Mouse (Mus musculus) MEL (cell line): Measurements from ENCODE around the gene Sh3d19. TPM values are rescaled to one million over a fixed set of nuclear protein-coding genes. Genes with fewer than 3 reads are reported as not detected.
A peak's percentile ranks its signal among the peaks of the same experiment; 100 is the strongest.

Experiments
- DNase-seq: peaks from one replicate; pipeline ENCODE4 v3.0.0; 2011; ENCODE audit warnings: low read depth, low spot score
- H3K27ac ChIP-seq: 2 replicates; pipeline ENCODE4 v1.5.1; 2012; ENCODE audit warnings: low read depth, mild to moderate bottlenecking, control low read depth, low read length, moderate library complexity; ENCODE audit not compliant: control insufficient read depth
- H3K27me3 ChIP-seq, 2 experiments: fragments of 150-350 bp in 1 of 2; sonication (generic) in 1 of 2; 2 replicates each; pipeline ENCODE4 v1.6.1; 2012; ENCODE audit warnings: low read length in 2 of 2, mild to moderate bottlenecking in 2 of 2, improper control_type of control experiment in 1 of 2, moderate library complexity in 1 of 2; ENCODE audit not compliant: insufficient read depth in 2 of 2, control insufficient read depth in 1 of 2
- H3K36me3 ChIP-seq, 2 experiments: 2 replicates each; pipeline ENCODE4 v1.6.1; 2012 to 2014; ENCODE audit warnings: low read length in 2 of 2, improper control_type of control experiment in 1 of 2, inconsistent platforms in 1 of 2, mild to moderate bottlenecking in 1 of 2; ENCODE audit not compliant: insufficient read depth in 2 of 2, control insufficient read depth in 1 of 2
- H3K4me1 ChIP-seq, 2 experiments: fragments of 150-350 bp in 1 of 2; sonication (generic) in 1 of 2; 2 replicates each; pipeline ENCODE4 v1.6.1; 2012; ENCODE audit warnings: low read length in 2 of 2, improper control_type of control experiment in 1 of 2, mild to moderate bottlenecking in 1 of 2; ENCODE audit not compliant: insufficient read depth in 2 of 2, control insufficient read depth in 1 of 2
- H3K4me3 ChIP-seq, 2 experiments: fragments of 150-350 bp in 1 of 2; sonication (generic) in 1 of 2; 2 replicates each; pipeline ENCODE4 v1.5.1; 2012; ENCODE audit warnings: low read depth in 2 of 2, low read length in 2 of 2, mild to moderate bottlenecking in 2 of 2, moderate library complexity in 2 of 2, control low read depth in 1 of 2, improper control_type of control experiment in 1 of 2; ENCODE audit not compliant: control insufficient read depth in 1 of 2, insufficient read depth in 1 of 2
- H3K79me2 ChIP-seq: 2 replicates; pipeline ENCODE4 v1.6.1; 2012; ENCODE audit warnings: mild to moderate bottlenecking, low read length, moderate library complexity; ENCODE audit not compliant: control insufficient read depth, poor library complexity, insufficient read depth
- H3K9ac ChIP-seq: 2 replicates; pipeline ENCODE4 v1.6.1; 2012; ENCODE audit warnings: low read depth, mild to moderate bottlenecking, control low read depth, low read length, moderate library complexity; ENCODE audit not compliant: control insufficient read depth, poor library complexity, severe bottlenecking
- H3K9me3 ChIP-seq: fragments of 150-350 bp; sonication (generic); replicated peaks from 2 replicates; pipeline ENCODE4 v1.6.1; 2012; ENCODE audit warnings: mild to moderate bottlenecking, low read length, improper control_type of control experiment, moderate library complexity; ENCODE audit not compliant: insufficient read depth
- BHLHE40 ChIP-seq: IDR thresholded peaks from 2 replicates; pipeline ENCODE4 v1.6.1; 2012; ENCODE audit warnings: low read depth, mild to moderate bottlenecking, inconsistent platforms, low read length, improper control_type of control experiment, borderline replicate concordance
- CHD1 ChIP-seq: IDR thresholded peaks from 2 replicates; pipeline ENCODE4 v1.6.1; 2012; ENCODE audit warnings: low read depth, mild to moderate bottlenecking, inconsistent platforms, low read length, improper control_type of control experiment
- CHD2 ChIP-seq: IDR thresholded peaks from 2 replicates; pipeline ENCODE4 v1.6.1; 2011; ENCODE audit warnings: low read length, improper control_type of control experiment
- CTCF ChIP-seq, 3 experiments: IDR thresholded peaks in 2 of 3; conservative IDR thresholded peaks in 1 of 3; 2 replicates each; pipeline ENCODE4 v1.5.1; 2011 to 2012; ENCODE audit warnings: low read length in 3 of 3, low read depth in 2 of 3, mild to moderate bottlenecking in 2 of 3, improper control_type of control experiment in 1 of 3, inconsistent platforms in 1 of 3, mixed read lengths in 1 of 3, moderate library complexity in 1 of 3; ENCODE audit not compliant: control insufficient read depth in 1 of 3, insufficient read depth in 1 of 3, poor library complexity in 1 of 3, severe bottlenecking in 1 of 3
- E2F4 ChIP-seq: IDR thresholded peaks from 2 replicates; pipeline ENCODE4 v1.6.1; 2011; ENCODE audit warnings: low read depth, low read length, improper control_type of control experiment, borderline replicate concordance
- ELF1 ChIP-seq: IDR thresholded peaks from 2 replicates; pipeline ENCODE4 v1.6.1; 2014; ENCODE audit warnings: low read depth, mild to moderate bottlenecking, inconsistent platforms, low read length, improper control_type of control experiment, moderate library complexity
- EP300 ChIP-seq, 2 experiments: IDR thresholded peaks; 2 replicates each; pipeline ENCODE4 v1.6.1; 2011; ENCODE audit warnings: improper control_type of control experiment in 2 of 2, low read length in 2 of 2, low read depth in 1 of 2, mild to moderate bottlenecking in 1 of 2
- ETS1 ChIP-seq: IDR thresholded peaks from 2 replicates; pipeline ENCODE4 v1.6.1; 2012; ENCODE audit warnings: low read depth, mild to moderate bottlenecking, inconsistent platforms, low read length, improper control_type of control experiment, moderate library complexity
- GABPA ChIP-seq: IDR thresholded peaks from 2 replicates; pipeline ENCODE4 v1.6.1; 2012; ENCODE audit warnings: low read depth, mild to moderate bottlenecking, inconsistent platforms, low read length, improper control_type of control experiment, moderate library complexity
- GATA1 ChIP-seq: IDR thresholded peaks from 2 replicates; pipeline ENCODE4 v1.6.1; 2011; ENCODE audit warnings: low read depth, low read length, improper control_type of control experiment
- MAX ChIP-seq: IDR thresholded peaks from 2 replicates; pipeline ENCODE4 v1.6.1; 2011; ENCODE audit warnings: low read length, improper control_type of control experiment
- MEF2A ChIP-seq: IDR thresholded peaks from 2 replicates; pipeline ENCODE4 v1.6.1; 2014; ENCODE audit warnings: low read depth, mild to moderate bottlenecking, inconsistent platforms, low read length, improper control_type of control experiment; ENCODE audit not compliant: poor library complexity, insufficient replicate concordance, severe bottlenecking; ENCODE audit errors: extremely low read depth
- MXI1 ChIP-seq: IDR thresholded peaks from 2 replicates; pipeline ENCODE4 v1.6.1; 2011; ENCODE audit warnings: mild to moderate bottlenecking, low read depth, low read length, improper control_type of control experiment
- MYB ChIP-seq: IDR thresholded peaks from 2 replicates; pipeline ENCODE4 v1.6.1; 2011; ENCODE audit warnings: mild to moderate bottlenecking, low read depth, low read length, improper control_type of control experiment
- MYC ChIP-seq: IDR thresholded peaks from 2 replicates; pipeline ENCODE4 v1.6.1; 2011; ENCODE audit warnings: low read depth, mild to moderate bottlenecking, low read length, improper control_type of control experiment, moderate library complexity
- NELFE ChIP-seq: IDR thresholded peaks from 2 replicates; pipeline ENCODE4 v1.6.1; 2011; ENCODE audit warnings: low read depth, low read length, improper control_type of control experiment
- NRF1 ChIP-seq: IDR thresholded peaks from 2 replicates; pipeline ENCODE4 v1.6.1; 2014; ENCODE audit warnings: low read depth, mild to moderate bottlenecking, inconsistent platforms, low read length, improper control_type of control experiment, moderate library complexity; ENCODE audit not compliant: poor library complexity, insufficient read depth, severe bottlenecking
- POLR2A ChIP-seq, 2 experiments: IDR thresholded peaks; 2 replicates each; pipeline ENCODE4 v1.6.1; 2011 to 2012; ENCODE audit warnings: low read length in 2 of 2, mild to moderate bottlenecking in 2 of 2, control low read depth in 1 of 2, improper control_type of control experiment in 1 of 2, low read depth in 1 of 2, moderate library complexity in 1 of 2; ENCODE audit not compliant: control insufficient read depth in 1 of 2, insufficient read depth in 1 of 2, poor library complexity in 1 of 2
- POLR2AphosphoS2 ChIP-seq: IDR thresholded peaks from 2 replicates; pipeline ENCODE4 v1.6.1; 2011; ENCODE audit warnings: low read length, improper control_type of control experiment
- SMC3 ChIP-seq: IDR thresholded peaks from 2 replicates; pipeline ENCODE4 v1.6.1; 2011; ENCODE audit warnings: low read depth, low read length, improper control_type of control experiment
- TAL1 ChIP-seq: IDR thresholded peaks from 2 replicates; pipeline ENCODE4 v1.6.1; 2012; ENCODE audit warnings: mild to moderate bottlenecking, inconsistent platforms, low read length, moderate library complexity, mixed read lengths
- TBP ChIP-seq: IDR thresholded peaks from 2 replicates; pipeline ENCODE4 v1.8.0; 2011; ENCODE audit warnings: low read depth, low read length, improper control_type of control experiment
- TCF12 ChIP-seq: IDR thresholded peaks from 2 replicates; pipeline ENCODE4 v1.6.1; 2014; ENCODE audit warnings: low read depth, mild to moderate bottlenecking, inconsistent platforms, low read length, improper control_type of control experiment, moderate library complexity
- ZC3H11A ChIP-seq: IDR thresholded peaks from 2 replicates; pipeline ENCODE4 v1.6.1; 2012; ENCODE audit warnings: low read depth, mild to moderate bottlenecking, inconsistent platforms, low read length, improper control_type of control experiment
- polyA plus RNA-seq, 2 experiments: library from polyadenylated mRNA; stranded (reverse) in 1 of 2; unstranded in 1 of 2; fragments of >175 nt in 1 of 2; fragments of >200 nt in 1 of 2; gene quantifications; 2 replicates each; pipeline versions ENCODE4 v1.2.1 to v1.2.4; 2012; ENCODE audit warnings: low replicate concordance in 2 of 2, low read depth in 1 of 2; ENCODE audit not compliant: insufficient read length in 2 of 2, insufficient read depth in 1 of 2, missing spikeins in 1 of 2
- total RNA-seq: library from RNA; depleted of rRNA; stranded (reverse); fragments of 300-350 nt; gene quantifications from 2 replicates; pipeline ENCODE4 v1.2.3, GENCODE M21; 2012

Sh3d19 gene
- total and polyA plus RNA-seq, 3 experiments, result 2.2 to 4.8 TPM; not detected in 1

GRCm38 (mm10) chr3:86139660-86140059, 168.8 kb downstream of the Sh3d19 start:
- TF ChIP-seq ELF1 (no peak), CHD1 (0 out of 2 replicates have a peak, but pooled peaks have one; percentile 41), NRF1 (no peak), MYB (no peak), POLR2AphosphoS2 (no peak)
- H3K9me3 ChIP-seq, result no peaks in the 10 kb centered on the region
- peak overlapping the region; percentile 64 to 95; a peak in 3 of 4 replicates for H3K4me3 ChIP-seq
- peaks cover 0 to 19% of the 10 kb centered on the region in 2 experiments; a peak in 2 of 4 replicates for H3K4me1 ChIP-seq
- peak; percentile 14 for DNase-seq
- H3K27ac ChIP-seq, result no peak overlapping the region
- H3K79me2 ChIP-seq, result peaks cover 32% of the 10 kb centered on the region
- H3K9ac ChIP-seq, result peak overlapping the region; percentile 97
- H3K27me3 ChIP-seq, result no peaks in the 10 kb centered on the region
- peaks cover 33 to 43% of the 10 kb centered on the region in 2 experiments for H3K36me3 ChIP-seq

DNA sequence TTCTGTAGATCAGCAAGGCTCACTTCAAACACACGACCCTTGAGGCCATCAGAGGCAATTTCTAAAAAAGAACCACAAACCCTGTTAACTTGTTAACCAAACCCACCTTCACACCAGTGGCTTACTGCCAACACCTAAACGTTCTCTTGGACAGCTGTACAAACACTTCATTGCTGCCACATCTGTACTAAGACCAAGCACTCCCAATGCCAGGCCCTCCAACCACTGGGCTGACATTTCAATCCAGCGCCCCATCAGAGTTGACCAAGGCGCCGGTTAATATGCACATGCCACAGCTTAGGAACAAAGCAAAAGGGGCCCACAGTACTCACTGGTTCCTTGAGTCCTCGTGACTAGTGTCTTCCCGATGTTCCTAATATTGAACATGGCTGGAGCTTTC, 170.5 kb downstream of the Sh3d19 start:
- peaks cover 32% of the 10 kb centered on the region for H3K79me2 ChIP-seq
- H3K9ac ChIP-seq, result peak overlapping the region; percentile 97
- peaks cover 29 to 39% of the 10 kb centered on the region in 2 experiments for H3K36me3 ChIP-seq
- H3K4me1 ChIP-seq, result peaks cover 0 to 19% of the 10 kb centered on the region in 2 experiments; a peak in 2 of 4 replicates
- no peaks in the 10 kb centered on the region for H3K27me3 ChIP-seq
- TF ChIP-seq NELFE, result no peak
- no peak for TF ChIP-seq TAL1
- 0 out of 2 replicates have a peak, but pooled peaks have one; percentile 59 for TF ChIP-seq MXI1
- TF ChIP-seq BHLHE40, result no peak
- no peak for TF ChIP-seq ELF1
- TF ChIP-seq E2F4, result no peak
- no peak for TF ChIP-seq MEF2A
- TF ChIP-seq GATA1, result no peak
- no peak for TF ChIP-seq CHD2
- TF ChIP-seq ZC3H11A, result no peak
- TF ChIP-seq ETS1, result no peak
- TF ChIP-seq EP300 (IDR thresholded peaks at IDR 0.05; ENCODE audit: low read depth in 1 of 2, low read length in 2 of 2), result no peak
- TF ChIP-seq MYC, result no peak
- 0 out of 2 replicates have a peak, but pooled peaks have one; percentile 26 for TF ChIP-seq MAX
- TF ChIP-seq TCF12, result no peak
- TF ChIP-seq SMC3, result no peak
- TF ChIP-seq CTCF (IDR thresholded peaks at IDR 0.05 in 2 of 3, conservative IDR thresholded peaks at IDR 0.05 in 1 of 3; ENCODE audit: control insufficient read depth in 1 of 3, insufficient read depth in 1 of 3, low read depth in 2 of 3, low read length in 3 of 3, poor library complexity in 1 of 3, severe bottlenecking in 1 of 3), result no peak
- TF ChIP-seq POLR2A (IDR thresholded peaks at IDR 0.05; ENCODE audit: control insufficient read depth in 1 of 2, insufficient read depth in 1 of 2, low read depth in 1 of 2, low read length in 2 of 2, poor library complexity in 1 of 2), result no peak; a peak in 1 of 4 replicates
- TF ChIP-seq GABPA, result no peak
- TF ChIP-seq TBP, result 0 out of 2 replicates have a peak, but pooled peaks have one; percentile 29
- peak overlapping the region; percentile 64 to 95 for H3K4me3 ChIP-seq
- peak overlapping the region; percentile 83 for H3K27ac ChIP-seq
- DNase-seq, result peak; percentile 50
- H3K9me3 ChIP-seq, result no peaks in the 10 kb centered on the region
